Mouse (Mus musculus): ENCODE results near the gene Acss1.
A peak's percentile ranks its signal among the peaks of the same experiment; 100 is the strongest.

Gene Acss1

DNA sequence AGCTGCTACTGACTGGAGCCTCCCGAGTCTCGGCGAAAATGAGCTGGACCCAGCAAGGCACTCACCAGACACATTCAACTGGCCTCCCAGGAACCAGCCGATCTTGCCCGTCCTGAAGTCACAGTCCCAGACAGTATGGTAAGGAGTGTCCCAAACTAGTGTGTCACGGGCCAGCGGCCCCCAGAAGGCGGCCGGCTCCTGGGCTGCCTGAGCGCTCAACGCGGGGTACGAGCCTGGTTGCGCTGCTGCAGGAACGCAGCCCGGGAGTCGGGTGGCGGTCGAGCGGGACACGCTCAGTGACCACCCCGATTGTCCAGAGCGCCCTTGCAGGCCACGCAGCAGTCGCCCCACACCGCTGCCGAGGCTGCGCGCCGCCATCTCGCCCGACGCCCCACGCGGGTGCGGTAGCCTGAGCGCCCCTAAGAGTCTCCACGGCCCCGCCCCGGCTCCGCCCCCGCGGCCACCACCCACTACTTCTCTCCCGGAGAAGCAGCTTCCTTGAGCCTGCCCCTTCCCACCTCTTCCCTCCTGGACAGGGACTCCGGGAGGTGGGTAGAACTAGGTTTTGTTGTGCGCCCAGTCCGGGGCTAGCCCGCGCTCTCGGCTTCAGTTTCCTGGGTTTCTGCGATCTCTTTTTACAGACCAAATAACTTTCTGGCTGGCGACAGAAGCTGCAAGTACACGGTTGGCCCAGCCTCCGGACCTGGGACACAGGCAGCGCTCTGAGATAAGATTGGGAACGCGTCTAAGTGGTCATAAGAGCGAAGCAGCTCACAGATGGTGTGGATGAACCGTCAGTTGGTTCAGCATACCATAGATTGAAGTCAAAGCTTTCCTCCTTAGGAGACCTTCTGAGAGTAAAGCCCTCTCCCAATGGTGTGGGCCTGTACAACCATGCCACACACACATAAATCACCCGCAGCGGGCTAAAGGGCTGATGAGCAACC, at the start of gene Acss1:
Gene Acss1, minus strand, starts transcription at position 681 of the 947 bp plus-strand sequence.
- DNase-seq (ENCODE audit: low spot score in 2 of 2), result peak in 1 of 2 experiments; percentile 35

DNA sequence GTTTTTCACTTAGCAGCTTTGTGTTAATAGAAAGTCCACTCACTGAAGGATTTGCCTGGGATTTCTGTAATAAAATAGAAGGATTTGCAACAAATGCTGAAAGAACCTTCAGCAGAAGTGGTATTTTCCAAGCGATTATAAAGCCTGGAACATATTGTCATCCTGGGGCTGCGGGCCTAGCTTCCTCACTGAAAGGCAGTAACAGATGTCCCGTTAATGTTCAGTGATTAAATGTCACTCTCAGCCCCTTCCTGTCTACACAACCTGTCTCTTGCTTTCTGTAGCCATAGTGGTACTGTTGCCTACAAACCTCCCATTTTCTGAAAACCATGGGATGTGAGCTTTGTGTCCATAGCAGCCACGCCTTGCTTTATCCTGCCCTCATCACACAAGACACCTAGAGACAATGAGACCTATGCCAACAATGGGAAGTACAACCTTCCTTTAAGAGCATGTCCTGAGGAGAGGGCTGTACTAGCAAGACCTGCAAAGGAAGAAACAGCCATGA, 43.9 kb upstream of the Acss1 start:
- no peak for DNase-seq (ENCODE audit: low spot score in 2 of 2)

- DNase-seq (ENCODE audit: low spot score in 2 of 2), result no peak
These were observed 23.3 kb upstream of the Acss1 start for GRCm38 (mm10) chr2:150691481-150692170.

- no peak for DNase-seq (ENCODE audit: low spot score in 2 of 2)
These were observed 21.9 kb upstream of the Acss1 start for GRCm38 (mm10) chr2:150690216-150690615.

- DNase-seq (ENCODE audit: low spot score in 2 of 2), result no peak
These were observed 21.0 kb upstream of the Acss1 start, which contains the start of gene Vsx1 for GRCm38 (mm10) chr2:150689223-150689800. Gene Vsx1, minus strand, starts transcription at chr2:150689360.

DNA sequence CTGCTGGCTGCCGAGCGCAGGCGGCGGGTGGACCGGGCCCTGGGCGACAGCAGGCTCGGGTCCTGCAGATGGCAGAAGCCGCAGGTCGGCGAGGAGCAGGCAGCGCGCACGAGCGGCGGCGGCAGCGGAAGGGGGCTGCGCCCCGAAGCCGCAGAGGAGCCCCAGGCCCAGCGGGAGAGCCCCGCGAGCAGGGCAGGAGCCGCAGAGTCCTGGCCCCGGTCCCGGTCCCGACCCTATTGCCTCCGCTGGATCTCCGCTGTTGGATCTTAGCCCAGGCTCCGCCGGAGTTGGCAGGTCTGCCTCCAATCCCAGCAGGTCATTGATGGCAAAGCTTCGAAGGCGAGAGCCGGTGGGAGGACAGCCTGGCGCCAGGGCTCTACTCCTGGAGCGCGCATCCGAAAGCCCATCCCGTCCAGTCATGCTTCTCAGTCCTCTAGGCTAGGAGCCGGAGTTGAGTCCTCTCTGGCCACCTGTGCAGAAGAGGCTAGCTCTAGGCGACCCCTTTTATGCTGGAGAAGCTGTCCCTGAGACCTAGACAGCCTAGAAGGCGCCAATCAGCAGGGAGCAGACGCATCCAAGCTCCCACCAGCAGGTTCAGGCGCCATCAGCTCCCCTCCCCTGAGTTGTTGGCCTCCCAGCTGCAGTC, 20.4 kb upstream of the Acss1 start:
- DNase-seq (ENCODE audit: low spot score in 2 of 2), result peak in 1 of 2 experiments; percentile 49

- DNase-seq (ENCODE audit: low spot score in 2 of 2), result no peak
These were observed 19.7 kb upstream of the Acss1 start for GRCm38 (mm10) chr2:150687871-150688540.

DNA sequence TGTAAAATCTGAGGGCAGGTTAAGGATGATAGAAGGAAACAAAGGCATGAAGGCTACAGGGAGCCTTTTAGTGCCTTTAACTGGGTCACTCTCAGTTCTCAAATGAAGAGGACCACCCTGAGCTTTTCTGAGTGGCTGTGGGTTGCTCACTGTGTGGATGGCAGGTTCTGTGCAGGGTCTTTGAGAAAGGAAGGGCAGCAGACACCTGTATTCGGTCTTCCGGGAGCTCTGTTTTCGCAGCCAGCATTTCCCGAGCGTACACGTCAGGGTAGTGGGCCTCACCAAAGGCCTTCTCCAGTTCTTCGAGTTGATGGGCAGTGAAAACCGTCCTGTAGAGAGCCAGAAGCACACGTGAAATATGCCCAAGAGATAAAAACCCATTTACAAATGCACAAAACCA, 17.1 kb upstream of the Acss1 start:
- no peak for DNase-seq (ENCODE audit: low spot score in 2 of 2)

DNA sequence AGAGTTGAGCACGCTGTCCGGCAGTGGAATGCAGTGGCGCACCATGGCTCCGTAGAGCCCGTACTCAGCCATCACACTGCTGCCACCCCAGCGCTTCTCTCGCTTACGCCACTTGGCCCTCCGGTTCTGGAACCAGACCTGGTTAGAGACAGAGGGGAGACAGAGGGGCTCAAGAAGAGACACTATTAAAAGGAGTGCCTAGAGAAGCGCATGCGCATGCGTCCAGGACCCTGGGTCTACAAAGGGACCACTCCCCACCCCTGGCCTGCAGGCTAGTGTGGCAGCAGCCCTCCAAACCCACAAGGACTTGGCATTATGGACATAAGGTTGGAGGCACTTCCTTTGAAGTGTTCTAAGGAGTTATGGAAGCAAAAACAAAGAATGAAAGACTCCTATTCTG, 16.2 kb upstream of the Acss1 start:
- DNase-seq (ENCODE audit: low spot score in 2 of 2), result no peak

- DNase-seq (ENCODE audit: low spot score in 2 of 2), result no peak
These were observed 13.3 kb upstream of the Acss1 start for GRCm38 (mm10) chr2:150681581-150681980.

- DNase-seq (ENCODE audit: low spot score in 2 of 2), result peak in 1 of 2 experiments; percentile 56
These were observed 10.1 kb upstream of the Acss1 start for GRCm38 (mm10) chr2:150678392-150678791.

DNA sequence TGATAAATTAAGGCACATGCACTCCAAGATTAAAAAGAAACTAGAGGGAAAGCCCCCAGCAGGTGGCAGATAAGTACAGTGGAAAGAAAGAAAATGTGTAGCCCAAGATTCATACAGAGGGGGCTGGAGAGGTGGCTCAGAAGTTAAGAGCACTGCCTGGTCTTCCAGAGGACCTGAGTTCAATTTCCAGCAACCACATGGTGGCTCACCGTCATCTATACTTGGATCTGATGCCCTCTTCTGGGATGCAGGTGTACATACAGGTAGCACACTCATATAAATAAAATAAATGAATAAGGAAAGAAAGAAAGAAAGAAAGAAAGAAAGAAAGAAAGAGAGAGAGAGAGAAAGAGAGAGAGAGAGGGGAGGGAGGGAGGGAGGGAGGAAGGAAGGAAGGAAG, 7.2 kb upstream of the Acss1 start:
- no peak for DNase-seq (ENCODE audit: low spot score in 2 of 2)

DNA sequence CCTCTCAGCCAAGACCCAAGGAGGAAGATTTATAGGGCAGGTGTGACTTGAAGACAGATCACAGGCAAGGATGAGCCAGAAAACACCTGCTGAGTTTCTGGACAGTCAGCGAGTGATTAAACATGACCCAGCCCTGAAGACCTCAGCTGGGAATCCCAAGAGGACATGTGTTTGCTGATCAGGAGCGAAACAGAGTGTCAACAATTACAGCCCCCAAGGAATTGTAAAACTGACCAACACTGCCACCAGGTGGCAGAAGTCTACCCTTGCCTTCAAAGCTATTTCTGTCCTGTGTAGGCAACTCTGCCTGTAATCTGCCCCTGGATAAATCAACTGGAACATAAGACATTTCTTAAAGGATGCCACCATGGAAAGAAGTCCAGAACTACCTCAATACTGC, 6.6 kb upstream of the Acss1 start:
- DNase-seq (ENCODE audit: low spot score in 2 of 2), result peak in 1 of 2 experiments; percentile 55

GRCm38 (mm10) chr2:150673929-150674328, 5.6 kb upstream of the Acss1 start:
- DNase-seq (ENCODE audit: low spot score in 2 of 2), result no peak

- no peak for DNase-seq (ENCODE audit: low spot score in 2 of 2)
These were observed 3.5 kb upstream of the Acss1 start for GRCm38 (mm10) chr2:150671609-150672290.

GRCm38 (mm10) chr2:150670926-150671325, 2.6 kb upstream of the Acss1 start:
- DNase-seq (ENCODE audit: low spot score in 2 of 2), result no peak

- no peak for DNase-seq (ENCODE audit: low spot score in 2 of 2)
These were observed 1.2 kb upstream of the Acss1 start for GRCm38 (mm10) chr2:150669454-150670045.

DNA sequence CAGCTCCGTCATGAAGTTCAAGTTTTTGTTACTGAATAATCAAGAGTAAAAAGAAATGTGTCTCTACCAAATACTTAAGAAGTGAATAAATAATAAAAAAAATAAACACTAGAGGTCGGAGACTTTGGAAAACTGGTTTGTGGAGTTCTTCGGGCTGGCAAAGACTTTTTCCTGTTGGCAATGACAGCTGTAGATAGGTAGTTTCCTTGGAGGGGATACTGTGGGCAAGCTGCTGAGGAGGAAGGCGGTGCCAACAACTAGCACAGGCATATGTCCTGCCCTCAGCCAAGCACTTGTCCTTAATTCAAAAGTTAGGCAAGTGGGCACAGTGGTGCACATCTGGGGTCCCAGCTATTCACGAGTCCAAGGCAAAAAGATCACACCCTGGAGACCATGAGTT, 656 bp upstream of the Acss1 start:
- no peak for DNase-seq (ENCODE audit: low spot score in 2 of 2)

DNA sequence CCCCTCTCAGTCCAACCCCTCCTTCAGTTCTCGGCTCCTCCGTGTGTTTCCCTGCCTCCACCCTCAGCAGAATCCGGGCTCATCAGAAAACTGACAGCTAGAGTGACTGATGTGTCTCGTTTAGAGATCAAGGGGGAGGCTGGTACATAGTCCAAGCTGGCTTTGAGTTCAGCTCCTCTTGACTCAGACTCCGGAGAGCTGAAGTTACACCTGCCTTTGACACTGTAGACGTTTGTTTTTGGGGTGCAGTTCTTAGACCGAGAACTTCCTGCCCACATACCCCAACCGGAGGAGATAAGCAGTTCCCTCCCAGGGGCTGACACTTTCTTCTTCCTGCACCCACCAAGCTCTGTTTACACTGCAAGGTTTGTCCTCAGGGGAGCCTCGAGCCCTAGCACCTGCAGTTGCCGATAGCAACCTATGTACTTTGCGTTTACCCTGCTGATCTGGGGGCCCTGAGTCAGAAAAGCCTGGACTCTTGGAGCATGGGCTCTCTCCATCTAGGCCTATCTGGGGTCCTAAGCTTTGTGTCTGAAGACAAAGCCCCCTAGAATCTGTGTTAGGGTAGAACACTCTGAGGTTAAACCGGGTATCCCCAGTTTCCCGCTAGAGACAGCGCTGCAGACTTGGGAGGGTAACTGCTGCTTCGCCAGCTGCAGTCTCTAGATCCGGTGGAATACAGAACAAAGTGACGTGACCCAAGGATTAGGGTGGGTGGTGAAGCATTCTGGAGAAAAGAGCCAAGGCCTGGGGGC, 1.1 kb downstream of the Acss1 start:
- DNase-seq (ENCODE audit: low spot score in 2 of 2), result no peak

- no peak for DNase-seq (ENCODE audit: low spot score in 2 of 2)
These were observed 1.6 kb downstream of the Acss1 start for GRCm38 (mm10) chr2:150666723-150667064.
